Mouse (Mus musculus) cerebellum, adult 2 months (tissue): ENCODE data around the gene Adamtsl4.

ENCODE experiments used
- CTCF ChIP-seq: fragments of 200-500 bp; IDR thresholded peaks from 2 replicates; pipeline ENCODE4 v1.5.1; 2011; ENCODE audit warnings: low read depth, mild to moderate bottlenecking, control low read depth, low read length, moderate library complexity, borderline replicate concordance; ENCODE audit not compliant: insufficient read depth
- POLR2A ChIP-seq: fragments of 200-500 bp; IDR thresholded peaks from 2 replicates; pipeline ENCODE4 v1.6.1; 2011; ENCODE audit warnings: low read length, control low read depth, borderline replicate concordance; ENCODE audit not compliant: insufficient read depth

GRCm38 (mm10) chr3:95661945-95662715 is 25.6 kb downstream of the Adamtsl4 start:
- TF ChIP-seq CTCF (no peak), POLR2A (no peak)
